Mouse (Mus musculus): ENCODE measurements around the gene Kat2a. TPM values are rescaled to one million over a fixed set of nuclear protein-coding genes. Genes with fewer than 3 reads are reported as not detected.

The Kat2a gene
- polyA plus RNA-seq, 1 experiment from 2014 or later = 11.8 TPM

- TF ChIP-seq CTCF (IDR thresholded peaks at IDR 0.05; ENCODE audit: low read depth) = no peak
- Histone ChIP-seq H3K27me3 (replicated peaks; ENCODE audit: control insufficient read depth, insufficient read depth, low read length) (no peaks in the 10 kb centered on the region), H3K36me3 (ENCODE audit: control insufficient read depth, insufficient read depth) (peaks cover 49% of the 10 kb centered on the region), H3K9ac (ENCODE audit: low read depth, low read length) (no peak overlapping the region), H3K4me3 (ENCODE audit: low read depth, low read length) (no peak overlapping the region), H3K4me2 (replicated peaks; ENCODE audit: low read depth) (0 out of 2 replicates have a peak overlapping the region, but pooled peaks have one; percentile 98), H3K27ac (ENCODE audit: low read depth, low read length) (no peak overlapping the region), H3K9me3 (ENCODE audit: control insufficient read depth) (no peaks in the 10 kb centered on the region), H3K4me1 (replicated peaks; ENCODE audit: control insufficient read depth, insufficient read depth, low read length) (0 out of 2 replicates have a peak, but pooled peaks cover 5% of the 10 kb centered on the region)
- 69% methylated on average over 4 of the region's 4 CpGs for WGBS
- ATAC-seq = no peak
These were observed 1.3 kb downstream of the Kat2a start for GRCm38 (mm10) chr11:100710977-100711376.

GRCm38 (mm10) chr11:100710528-100710927 lies 1.7 kb downstream of the Kat2a start:
- no peak overlapping the region for H3K4me2 ChIP-seq (replicated peaks; ENCODE audit: low read depth)
- WGBS = 90% methylated on average over 15 of the region's 15 CpGs
- no peak for TF ChIP-seq CTCF (IDR thresholded peaks at IDR 0.05; ENCODE audit: low read depth)
- H3K4me1 ChIP-seq (replicated peaks; ENCODE audit: control insufficient read depth, insufficient read depth, low read length) = 0 out of 2 replicates have a peak, but pooled peaks cover 5% of the 10 kb centered on the region
- no peak overlapping the region for H3K9ac ChIP-seq (ENCODE audit: low read depth, low read length)
- no peaks in the 10 kb centered on the region for H3K9me3 ChIP-seq (ENCODE audit: control insufficient read depth)
- no peak overlapping the region for H3K27ac ChIP-seq (ENCODE audit: low read depth, low read length)
- ATAC-seq = no peak
- H3K27me3 ChIP-seq (replicated peaks; ENCODE audit: control insufficient read depth, insufficient read depth, low read length) = no peaks in the 10 kb centered on the region
- peaks cover 49% of the 10 kb centered on the region for H3K36me3 ChIP-seq (ENCODE audit: control insufficient read depth, insufficient read depth)
- H3K4me3 ChIP-seq (ENCODE audit: low read depth, low read length) = no peak overlapping the region

- 95% methylated on average over 9 of the region's 9 CpGs for WGBS
- Histone ChIP-seq H3K4me3 (ENCODE audit: low read depth, low read length) (no peak overlapping the region), H3K27me3 (replicated peaks; ENCODE audit: control insufficient read depth, insufficient read depth, low read length) (no peaks in the 10 kb centered on the region), H3K9ac (ENCODE audit: low read depth, low read length) (no peak overlapping the region), H3K36me3 (ENCODE audit: control insufficient read depth, insufficient read depth) (peaks cover 51% of the 10 kb centered on the region), H3K9me3 (ENCODE audit: control insufficient read depth) (no peaks in the 10 kb centered on the region), H3K27ac (ENCODE audit: low read depth, low read length) (no peak overlapping the region), H3K4me1 (replicated peaks; ENCODE audit: control insufficient read depth, insufficient read depth, low read length) (0 out of 2 replicates have a peak, but pooled peaks cover 5% of the 10 kb centered on the region), H3K4me2 (replicated peaks; ENCODE audit: low read depth) (no peak overlapping the region)
- no peak for ATAC-seq
- TF ChIP-seq CTCF (IDR thresholded peaks at IDR 0.05; ENCODE audit: low read depth) = no peak
These were observed 3.0 kb downstream of the Kat2a start for GRCm38 (mm10) chr11:100709201-100709810.

GRCm38 (mm10) chr11:100705095-100705747 lies 7.0 kb downstream of the Kat2a start:
- H3K27ac ChIP-seq (ENCODE audit: low read depth, low read length) = no peak overlapping the region
- WGBS = 93% methylated on average over 23 of the region's 23 CpGs
- H3K9ac ChIP-seq (ENCODE audit: low read depth, low read length) = no peak overlapping the region
- H3K4me1 ChIP-seq (replicated peaks; ENCODE audit: control insufficient read depth, insufficient read depth, low read length) = 0 out of 2 replicates have a peak, but pooled peaks cover 4% of the 10 kb centered on the region
- ATAC-seq = no peak
- no peaks in the 10 kb centered on the region for H3K9me3 ChIP-seq (ENCODE audit: control insufficient read depth)
- TF ChIP-seq CTCF (IDR thresholded peaks at IDR 0.05; ENCODE audit: low read depth) = no peak
- H3K4me3 ChIP-seq (ENCODE audit: low read depth, low read length) = no peak overlapping the region
- no peaks in the 10 kb centered on the region for H3K27me3 ChIP-seq (replicated peaks; ENCODE audit: control insufficient read depth, insufficient read depth, low read length)
- no peak overlapping the region for H3K4me2 ChIP-seq (replicated peaks; ENCODE audit: low read depth)
- peaks cover 47% of the 10 kb centered on the region for H3K36me3 ChIP-seq (ENCODE audit: control insufficient read depth, insufficient read depth)

GRCm38 (mm10) chr11:100703851-100704531 lies 8.3 kb downstream of the Kat2a start, which contains the start of gene Dhx58:
Gene Dhx58 (minus strand): TSS chr11:100704271.
- Histone ChIP-seq H3K9me3 (ENCODE audit: control insufficient read depth) (no peaks in the 10 kb centered on the region), H3K4me2 (replicated peaks; ENCODE audit: low read depth) (peak within 1 kb of the TSS; percentile 67), H3K27me3 (replicated peaks; ENCODE audit: control insufficient read depth, insufficient read depth, low read length) (no peaks in the 10 kb centered on the region), H3K4me1 (replicated peaks; ENCODE audit: control insufficient read depth, insufficient read depth, low read length) (0 out of 2 replicates have a peak, but pooled peaks cover 4% of the 10 kb centered on the region), H3K9ac (ENCODE audit: low read depth, low read length) (peak within 1 kb of the TSS; percentile 43; the same call in 1 of the 2 replicates), H3K36me3 (ENCODE audit: control insufficient read depth, insufficient read depth) (peaks cover 40% of the 10 kb centered on the region), H3K4me3 (ENCODE audit: low read depth, low read length) (peak within 1 kb of the TSS; percentile 30), H3K27ac (ENCODE audit: low read depth, low read length) (no peak within 1 kb of the TSS; the same call in 1 of the 2 replicates)
- 54% methylated on average over 7 of the region's 7 CpGs for WGBS
- ATAC-seq = no peak
- TF ChIP-seq CTCF (IDR thresholded peaks at IDR 0.05; ENCODE audit: low read depth) = no peak

GRCm38 (mm10) chr11:100703366-100703765 lies 8.9 kb downstream of the Kat2a start:
- H3K36me3 ChIP-seq (ENCODE audit: control insufficient read depth, insufficient read depth) = peaks cover 34% of the 10 kb centered on the region
- H3K9ac ChIP-seq (ENCODE audit: low read depth, low read length) = peak overlapping the region; percentile 43; the same call in 1 of the 2 replicates
- 73% methylated on average over 11 of the region's 11 CpGs for WGBS
- peak overlapping the region; percentile 30 for H3K4me3 ChIP-seq (ENCODE audit: low read depth, low read length)
- 0 out of 2 replicates have a peak, but pooled peaks cover 4% of the 10 kb centered on the region for H3K4me1 ChIP-seq (replicated peaks; ENCODE audit: control insufficient read depth, insufficient read depth, low read length)
- TF ChIP-seq CTCF (IDR thresholded peaks at IDR 0.05; ENCODE audit: low read depth) = no peak
- H3K9me3 ChIP-seq (ENCODE audit: control insufficient read depth) = no peaks in the 10 kb centered on the region
- H3K4me2 ChIP-seq (replicated peaks; ENCODE audit: low read depth) = peak overlapping the region; percentile 67
- no peak overlapping the region for H3K27ac ChIP-seq (ENCODE audit: low read depth, low read length)
- no peak for ATAC-seq
- H3K27me3 ChIP-seq (replicated peaks; ENCODE audit: control insufficient read depth, insufficient read depth, low read length) = no peaks in the 10 kb centered on the region

Measured in intestine, postnatal 0 days (tissue).